Comparison of ENCODE assay signal across 30 mouse cellular contexts in the genomic region with DNA sequence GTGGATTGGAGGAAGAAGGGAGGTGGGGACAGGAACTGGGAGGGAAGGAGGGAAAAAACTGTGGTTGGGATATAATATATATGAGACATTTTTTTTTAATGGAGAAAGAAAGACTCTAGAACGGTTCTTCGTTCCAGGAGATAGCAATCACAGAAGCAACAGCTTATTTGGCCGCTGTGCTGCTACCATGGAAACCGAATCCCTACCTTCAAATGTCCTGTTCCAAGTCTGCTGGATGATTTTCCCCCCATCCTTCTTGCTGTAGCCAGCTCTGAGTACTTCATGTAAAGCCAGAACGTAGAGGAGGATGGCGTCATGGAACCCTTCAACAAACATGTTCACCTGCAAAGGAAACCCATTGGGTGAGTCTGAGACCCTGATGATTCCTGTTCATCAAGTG. TPM values are rescaled to one million over a fixed set of nuclear protein-coding genes. Genes with fewer than 3 reads are reported as not detected.
DNase-seq lines count a peak whose midpoint lies in the region; ATAC-seq and TF ChIP-seq lines count a peak whose summit lies in the region.
"Had no signal": no experiment of that assay in that cellular context is flagged by ENCODE, and none has a peak within 500 bp of the region (broad histone marks: within the 10 kb centered on the region; RNA-seq: fewer than 3 reads in every experiment).

No protein-coding gene starts in this region.

- H3K27ac ChIP-seq in left cerebral cortex, adult 2 months: no peak overlapping the region
- H3K27ac ChIP-seq: embryonic facial prominence, embryonic 13.5 days; embryonic facial prominence, embryonic 15.5 days; forebrain, embryonic 10.5 days; forebrain, embryonic 12.5 days had no signal

- TF ChIP-seq CTCF in left cerebral cortex, adult 2 months (IDR thresholded peaks at IDR 0.05): no peak

- H3K4me3 ChIP-seq in left cerebral cortex, adult 2 months: no peak overlapping the region
- H3K4me3 ChIP-seq: embryonic facial prominence, embryonic 13.5 days; embryonic facial prominence, embryonic 15.5 days; erythroblast, embryonic 14.5 days; forebrain, embryonic 10.5 days; forebrain, embryonic 12.5 days had no signal

- 0 out of 2 replicates have a peak, but pooled peaks have one; percentile 45 for ATAC-seq in frontal cortex, adult (ENCODE audit: low TSS enrichment)
- ATAC-seq: activated CD4-positive, CD25-positive, alpha-beta regulatory T cell, adult 4 months; CD4-positive, CD25-positive, alpha-beta regulatory T cell, adult 4 months; forebrain, embryonic 14.5 days; Patski had no signal

- no peak for DNase-seq in frontal cortex, postnatal 14 days (ENCODE audit: low spot score in 2 of 2)
- peak; percentile 21 for DNase-seq in layer of hippocampus, adult 11-12 months (ENCODE audit: low spot score)
- DNase-seq in layer of hippocampus, adult 9-10 months (ENCODE audit: low spot score): no peak
- DNase-seq in left cerebral cortex, postnatal 14 days (ENCODE audit: low spot score in 2 of 2): peak; percentile 25 to 48
- no peak for DNase-seq in left cerebral cortex, adult 2 months (ENCODE audit: extremely low spot score in 1 of 2, low spot score in 2 of 2)
- DNase-seq in right cerebral cortex, postnatal 10 days (ENCODE audit: low spot score in 2 of 2): peak; percentile 50 to 68
- no peak for DNase-seq in right cerebral cortex, adult 18-20 months
- DNase-seq: adrenal gland, adult 8-10 months; adrenal gland, postnatal 14 days; adrenal gland, postnatal 36 days; B cell, adult 2 months; cerebellum, adult 11 months; cerebellum, adult 18-20 months; cerebellum, adult 8-10 months; cerebellum, adult 9-11 months; cerebellum, postnatal 14 days; cerebellum, postnatal 36 days; embryo, embryonic 11 days had no signal

- intact Hi-C loops in left cerebral cortex, postnatal 14 days (cut with DNase I): no loop called here
- intact Hi-C loops in left cerebral cortex, adult 2 months (cut with DNase I): no loop called here

RNA-seq across cellular contexts. Expression of a gene that starts 48.7 kb away (rescaled TPM):
- total RNA-seq in left cerebral cortex, postnatal 14 days (2021): 10 to 100 TPM; 10.8 to 13.4 TPM
- 10 to 100 TPM; 14.7 to 17.0 TPM for total RNA-seq in left cerebral cortex, adult 2 months (2021)
- total RNA-seq: CH12.LX; common myeloid progenitor, adult 5-6 weeks had no signal

Comparison
In these comparisons a context has a peak if more than half of its experiments do, and no peak if none do; other contexts are left out.
1. DNase-seq: peak in layer of hippocampus, adult 11-12 months (single experiment), left cerebral cortex, postnatal 14 days (2 of 2) and right cerebral cortex, postnatal 10 days (2 of 2); none in frontal cortex, postnatal 14 days (0 of 2), layer of hippocampus, adult 9-10 months (single experiment), left cerebral cortex, adult 2 months (0 of 2) and right cerebral cortex, adult 18-20 months (single experiment).